Mouse (Mus musculus): ENCODE results near the gene Olfr1350.

DNA sequence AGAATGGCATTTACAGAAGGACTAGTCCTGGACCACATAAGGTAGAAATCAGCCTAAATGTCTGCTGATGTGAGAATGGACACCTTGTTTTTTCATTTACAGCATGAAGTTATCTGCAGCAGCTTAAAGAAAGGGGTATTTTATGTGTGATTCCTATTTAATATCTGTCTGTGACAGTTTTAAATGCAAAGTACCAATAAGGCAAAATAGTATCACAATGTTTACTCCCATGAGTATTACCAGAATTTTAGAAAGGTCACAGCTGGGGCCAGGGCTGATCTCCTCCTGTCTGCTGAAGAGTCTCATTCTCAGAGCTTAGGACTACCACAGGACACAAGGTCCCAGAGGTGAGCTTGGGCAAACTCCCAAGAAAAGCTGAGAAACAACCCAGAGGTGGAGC lies at the start of gene Olfr1350:
- TF ChIP-seq POLR2A (IDR thresholded peaks at IDR 0.05; ENCODE audit: low read depth, low read length) (no peak), CTCF (conservative IDR thresholded peaks at IDR 0.05; ENCODE audit: insufficient read depth, insufficient read length, low read depth, low read length) (no peak)
